Mouse (Mus musculus): ENCODE measurements around the gene Gsn. TPM values are rescaled to one million over a fixed set of nuclear protein-coding genes. Genes with fewer than 3 reads are reported as not detected.

Gsn gene
- total RNA-seq, 2 experiments from 2014 or later = 49.4 to 81.5 TPM

GRCm38 (mm10) chr2:35345984-35346383 lies 89.8 kb downstream of the Gsn start:
- no peak for DNase-seq (ENCODE audit: low spot score in 2 of 2)
- intact Hi-C loops (cut with DNase I) = no loop called here

DNA sequence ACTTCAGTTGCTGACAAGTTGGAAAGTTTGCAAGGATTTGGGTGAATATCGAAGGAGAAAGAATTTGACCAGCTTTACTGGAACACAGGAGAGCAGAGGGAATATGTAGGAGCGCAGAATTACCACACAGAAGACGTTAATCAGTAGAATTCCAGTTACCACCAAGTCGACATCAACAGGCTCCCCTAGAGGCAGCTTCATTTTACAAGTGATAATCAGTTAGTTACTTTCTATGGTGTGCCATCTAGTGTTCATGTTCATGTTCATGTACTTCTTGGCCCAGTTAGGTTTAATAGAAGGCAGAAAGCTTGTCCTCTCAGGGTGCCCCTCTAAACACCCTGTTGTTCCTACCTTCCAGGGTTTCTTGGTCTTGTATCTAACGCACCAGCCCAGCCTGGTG lies 93.0 kb downstream of the Gsn start:
- intact Hi-C loops (cut with DNase I) = loop anchor here (2.0 kb wide), 1 partner anchor 50 kb away; no protein-coding TSS in a partner anchor

More for the DNA sequence above, 93.0 kb downstream of the Gsn start:
- DNase-seq (ENCODE audit: low spot score in 2 of 2) = peak in 1 of 2 experiments; percentile 38

Other genes with a start within 250 kb of the Gsn start
- gene Hc, start 194.9 kb upstream of the Gsn start, total RNA-seq (2021) = under 1 TPM; 0.47 to 0.77 TPM
- gene AI182371, start 154.8 kb upstream of the Gsn start, total RNA-seq (2021) = under 1 TPM; 0.22 to 0.44 TPM
- gene Cntrl, start 146.9 kb upstream of the Gsn start, total RNA-seq (2021) = 1 to 10 TPM; 8.0 to 8.3 TPM
- 100 to 1,000 TPM; 229 to 234 TPM for gene Rab14, start 55.3 kb upstream of the Gsn start, total RNA-seq (2021)
- 10 to 100 TPM in 1 of 2 experiments, 1 to 10 TPM in 1; 8.0 to 10.1 TPM for gene Stom, start 80.6 kb downstream of the Gsn start, total RNA-seq (2021)
- not detected for gene 4930568D16Rik, start 111.3 kb downstream of the Gsn start, total RNA-seq (2021)
- gene 4930402F06Rik, start 140.8 kb downstream of the Gsn start, total RNA-seq (2021) = not detected
- 1 to 10 TPM; 2.9 to 3.5 TPM for gene Ggta1, start 206.9 kb downstream of the Gsn start, total RNA-seq (2021)

Measured in left cerebral cortex, postnatal 14 days (tissue).